Mouse (Mus musculus) MEL (cell line): ENCODE data around the gene Hnrnph1.

Experiments used
- CTCF ChIP-seq, 3 experiments: IDR thresholded peaks in 2 of 3; conservative IDR thresholded peaks in 1 of 3; 2 replicates each; pipeline ENCODE4 v1.5.1; 2011 to 2012; ENCODE audit warnings: low read length in 3 of 3, low read depth in 2 of 3, mild to moderate bottlenecking in 2 of 3, improper control_type of control experiment in 1 of 3, inconsistent platforms in 1 of 3, mixed read lengths in 1 of 3, moderate library complexity in 1 of 3; ENCODE audit not compliant: control insufficient read depth in 1 of 3, insufficient read depth in 1 of 3, poor library complexity in 1 of 3, severe bottlenecking in 1 of 3
- ETS1 ChIP-seq: IDR thresholded peaks from 2 replicates; pipeline ENCODE4 v1.6.1; 2012; ENCODE audit warnings: low read depth, mild to moderate bottlenecking, inconsistent platforms, low read length, improper control_type of control experiment, moderate library complexity
- GATA1 ChIP-seq: IDR thresholded peaks from 2 replicates; pipeline ENCODE4 v1.6.1; 2011; ENCODE audit warnings: low read depth, low read length, improper control_type of control experiment
- HCFC1 ChIP-seq: IDR thresholded peaks from 2 replicates; pipeline ENCODE4 v1.6.1; 2012; ENCODE audit warnings: low read depth, mild to moderate bottlenecking, inconsistent platforms, low read length, improper control_type of control experiment, moderate library complexity
- MYB ChIP-seq: IDR thresholded peaks from 2 replicates; pipeline ENCODE4 v1.6.1; 2011; ENCODE audit warnings: mild to moderate bottlenecking, low read depth, low read length, improper control_type of control experiment
- POLR2A ChIP-seq, 2 experiments: IDR thresholded peaks; 2 replicates each; pipeline ENCODE4 v1.6.1; 2011 to 2012; ENCODE audit warnings: low read length in 2 of 2, mild to moderate bottlenecking in 2 of 2, control low read depth in 1 of 2, improper control_type of control experiment in 1 of 2, low read depth in 1 of 2, moderate library complexity in 1 of 2; ENCODE audit not compliant: control insufficient read depth in 1 of 2, insufficient read depth in 1 of 2, poor library complexity in 1 of 2
- SIN3A ChIP-seq: IDR thresholded peaks from 2 replicates; pipeline ENCODE4 v1.6.1; 2012; ENCODE audit warnings: low read length, improper control_type of control experiment, inconsistent platforms
- TAL1 ChIP-seq: IDR thresholded peaks from 2 replicates; pipeline ENCODE4 v1.6.1; 2012; ENCODE audit warnings: mild to moderate bottlenecking, inconsistent platforms, low read length, moderate library complexity, mixed read lengths
- TBP ChIP-seq: IDR thresholded peaks from 2 replicates; pipeline ENCODE4 v1.8.0; 2011; ENCODE audit warnings: low read depth, low read length, improper control_type of control experiment
- UBTF ChIP-seq: IDR thresholded peaks from 2 replicates; pipeline ENCODE4 v1.6.1; 2012; ENCODE audit warnings: low read depth, mild to moderate bottlenecking, inconsistent platforms, low read length, improper control_type of control experiment, moderate library complexity, borderline replicate concordance; ENCODE audit not compliant: insufficient read depth
- ZC3H11A ChIP-seq: IDR thresholded peaks from 2 replicates; pipeline ENCODE4 v1.6.1; 2012; ENCODE audit warnings: low read depth, mild to moderate bottlenecking, inconsistent platforms, low read length, improper control_type of control experiment
- ZKSCAN1 ChIP-seq: IDR thresholded peaks from 2 replicates; pipeline ENCODE4 v1.6.1; 2012; ENCODE audit warnings: low read depth, mild to moderate bottlenecking, inconsistent platforms, low read length, improper control_type of control experiment, moderate library complexity
- ZMIZ1 ChIP-seq: IDR thresholded peaks from 2 replicates; pipeline ENCODE4 v1.6.1; 2012; ENCODE audit warnings: low read depth, mild to moderate bottlenecking, inconsistent platforms, low read length, improper control_type of control experiment, moderate library complexity

- TF ChIP-seq SIN3A (no peak), TBP (no peak), ZKSCAN1 (no peak), CTCF (IDR thresholded peaks at IDR 0.05 in 2 of 3, conservative IDR thresholded peaks at IDR 0.05 in 1 of 3; ENCODE audit: control insufficient read depth in 1 of 3, insufficient read depth in 1 of 3, low read depth in 2 of 3, low read length in 3 of 3, poor library complexity in 1 of 3, severe bottlenecking in 1 of 3) (no peak), ZMIZ1 (no peak), POLR2A (IDR thresholded peaks at IDR 0.05; ENCODE audit: control insufficient read depth in 1 of 2, insufficient read depth in 1 of 2, low read depth in 1 of 2, low read length in 2 of 2, poor library complexity in 1 of 2) (no peak), UBTF (no peak), TAL1 (no peak), HCFC1 (no peak), GATA1 (no peak), ZC3H11A (no peak), MYB (no peak), ETS1 (no peak)
Observed at GRCm38 (mm10) chr11:50417856-50418255, 41.1 kb downstream of the Hnrnph1 start.
